ENCODE assay signal across 26 mouse cellular contexts in the genomic region with DNA sequence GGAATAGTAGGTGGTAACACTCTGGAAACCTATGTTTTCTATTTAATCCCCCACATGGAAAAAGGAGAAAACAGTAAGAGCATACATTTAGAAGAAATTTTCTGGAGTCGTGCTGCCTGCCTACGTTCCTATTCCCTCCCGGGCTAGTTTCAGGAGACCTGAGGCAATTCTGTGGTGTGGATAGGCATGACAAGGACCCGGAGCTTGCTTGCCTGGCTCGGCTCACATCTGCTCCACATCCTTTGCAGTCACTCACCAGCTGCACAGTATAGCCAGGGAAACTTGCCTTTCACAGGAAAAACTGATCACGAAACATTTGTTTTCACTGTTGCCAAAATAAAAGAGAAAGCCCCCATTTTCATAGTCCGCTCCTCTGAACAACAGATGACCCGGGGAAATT.
DNase-seq lines count a peak whose midpoint lies in the region; ATAC-seq lines count a peak whose summit lies in the region.
"Had no signal": no experiment of that assay in that cellular context is flagged by ENCODE, and none has a peak within 500 bp of the region (broad histone marks: within the 10 kb centered on the region; RNA-seq: fewer than 3 reads in every experiment).

No protein-coding gene starts in this region.

- 67% methylated on average over 8 of the region's 8 CpGs for WGBS in embryonic facial prominence, embryonic 11.5 days
- 70% methylated on average over 8 of the region's 8 CpGs for WGBS in embryonic facial prominence, embryonic 10.5 days
- 40% methylated on average over 8 of the region's 8 CpGs for WGBS in embryonic facial prominence, embryonic 14.5 days
- WGBS in forebrain, embryonic 11.5 days = 84% methylated on average over 8 of the region's 8 CpGs

- no peaks in the 10 kb centered on the region for H3K4me1 ChIP-seq in embryonic facial prominence, embryonic 11.5 days (ENCODE audit: control insufficient read depth, insufficient read depth, low read length)
- H3K4me1 ChIP-seq in embryonic facial prominence, embryonic 10.5 days = peaks cover 10% of the 10 kb centered on the region
- H3K4me1 ChIP-seq in embryonic facial prominence, embryonic 14.5 days (ENCODE audit: control insufficient read depth, insufficient read depth, low read length) = no peaks in the 10 kb centered on the region
- peaks cover 6% of the 10 kb centered on the region; the same call in 1 of the 2 replicates for H3K4me1 ChIP-seq in forebrain, embryonic 11.5 days (replicated peaks; ENCODE audit: control insufficient read depth, insufficient read depth, low read length)
- H3K4me1 ChIP-seq: heart, embryonic 12.5 days; heart, embryonic 15.5 days had no signal

- H3K36me3 ChIP-seq in embryonic facial prominence, embryonic 11.5 days (replicated peaks; ENCODE audit: control insufficient read depth, insufficient read depth, low read depth, low read length) = no peaks in the 10 kb centered on the region
- H3K36me3 ChIP-seq in embryonic facial prominence, embryonic 10.5 days (replicated peaks) = peaks cover 5% of the 10 kb centered on the region; the same call in 1 of the 2 replicates
- peaks cover 4% of the 10 kb centered on the region; the same call in 1 of the 2 replicates for H3K36me3 ChIP-seq in embryonic facial prominence, embryonic 14.5 days (ENCODE audit: control insufficient read depth, insufficient read depth, low read length)
- H3K36me3 ChIP-seq in forebrain, embryonic 11.5 days (ENCODE audit: control insufficient read depth, insufficient read depth, low read length) = no peaks in the 10 kb centered on the region; the same call in 1 of the 2 replicates
- H3K36me3 ChIP-seq: G1E; hindbrain, embryonic 15.5 days had no signal

- no peak overlapping the region for H3K27ac ChIP-seq in embryonic facial prominence, embryonic 11.5 days (replicated peaks; ENCODE audit: low read depth, low read length)
- H3K27ac ChIP-seq in embryonic facial prominence, embryonic 10.5 days (replicated peaks) = no peak overlapping the region
- H3K27ac ChIP-seq in embryonic facial prominence, embryonic 14.5 days (replicated peaks; ENCODE audit: low read depth, low read length) = 0 out of 2 replicates have a peak overlapping the region, but pooled peaks have one; percentile 1
- no peak overlapping the region for H3K27ac ChIP-seq in forebrain, embryonic 11.5 days (ENCODE audit: low read depth, low read length)
- H3K27ac ChIP-seq: forebrain, embryonic 13.5 days; heart, embryonic 15.5 days; hindbrain, embryonic 15.5 days had no signal

- DNase-seq in embryonic facial prominence, embryonic 11.5 days (ENCODE audit: low spot score) = peak; percentile 20
- no peak for DNase-seq in embryonic facial prominence, embryonic 10.5 days (ENCODE audit: low spot score)
- DNase-seq in heart, adult 11 months = peak; percentile 61
- no peak for DNase-seq in heart, postnatal 36 days
- peak; percentile 33 for DNase-seq in embryonic facial prominence, embryonic 14.5 days (ENCODE audit: low spot score)
- DNase-seq in forebrain, embryonic 11.5 days (ENCODE audit: low spot score) = no peak
- DNase-seq: adrenal gland, postnatal 10 days; adrenal gland, postnatal 36 days; B cell, adult 2 months; cerebellum, adult 18-20 months; cerebellum, adult 9-10 months; cerebellum, postnatal 14 days; gastrocnemius, postnatal 10 days; heart, adult 18-20 months; heart, postnatal 4 days; kidney, adult 8-10 months had no signal

- intact Hi-C loops in heart, postnatal 36 days (cut with DNase I) = no loop called here

- no peak overlapping the region for H3K9ac ChIP-seq in embryonic facial prominence, embryonic 11.5 days (replicated peaks; ENCODE audit: low read length)
- no peak overlapping the region for H3K9ac ChIP-seq in embryonic facial prominence, embryonic 14.5 days (ENCODE audit: low read depth, low read length)
- no peak overlapping the region for H3K9ac ChIP-seq in forebrain, embryonic 11.5 days (ENCODE audit: low read length)
- H3K9ac ChIP-seq: forebrain, embryonic 13.5 days; heart, embryonic 12.5 days; heart, embryonic 15.5 days; hindbrain, embryonic 15.5 days had no signal

- H3K27me3 ChIP-seq in embryonic facial prominence, embryonic 11.5 days (ENCODE audit: control insufficient read depth, insufficient read depth, low read length) = no peaks in the 10 kb centered on the region
- H3K27me3 ChIP-seq in embryonic facial prominence, embryonic 10.5 days (replicated peaks; ENCODE audit: low read depth, poor library complexity, severe bottlenecking) = no peaks in the 10 kb centered on the region
- H3K27me3 ChIP-seq in embryonic facial prominence, embryonic 14.5 days (replicated peaks; ENCODE audit: control insufficient read depth, insufficient read depth, low read length) = no peaks in the 10 kb centered on the region
- H3K27me3 ChIP-seq in forebrain, embryonic 11.5 days (ENCODE audit: control insufficient read depth, insufficient read depth, low read length) = no peaks in the 10 kb centered on the region
- H3K27me3 ChIP-seq: CH12.LX; forebrain, embryonic 13.5 days; heart, embryonic 12.5 days; heart, embryonic 15.5 days; hindbrain, embryonic 15.5 days; Patski had no signal

- H3K4me3 ChIP-seq in embryonic facial prominence, embryonic 11.5 days (ENCODE audit: low read depth, low read length) = no peak overlapping the region
- H3K4me3 ChIP-seq in embryonic facial prominence, embryonic 10.5 days = no peak overlapping the region
- no peak overlapping the region for H3K4me3 ChIP-seq in embryonic facial prominence, embryonic 14.5 days (ENCODE audit: low read depth, low read length)
- no peak overlapping the region for H3K4me3 ChIP-seq in forebrain, embryonic 11.5 days (ENCODE audit: low read depth, low read length)
- H3K4me3 ChIP-seq: erythroblast, embryonic 14.5 days; forebrain, embryonic 13.5 days; heart, embryonic 12.5 days; heart, embryonic 15.5 days; hindbrain, embryonic 15.5 days had no signal

- H3K4me2 ChIP-seq in embryonic facial prominence, embryonic 11.5 days (ENCODE audit: low read depth, low read length) = no peak overlapping the region
- no peak overlapping the region for H3K4me2 ChIP-seq in embryonic facial prominence, embryonic 14.5 days (ENCODE audit: low read depth, low read length)
- H3K4me2 ChIP-seq in forebrain, embryonic 11.5 days (ENCODE audit: low read depth, low read length, severe bottlenecking) = no peak overlapping the region
- H3K4me2 ChIP-seq: forebrain, embryonic 13.5 days; heart, embryonic 12.5 days; heart, embryonic 15.5 days; hindbrain, embryonic 15.5 days had no signal

- ATAC-seq in embryonic facial prominence, embryonic 11.5 days (replicated peaks; ENCODE audit: insufficient number of reproducible peaks, low FRiP score, low TSS enrichment, low read depth) = no peak
- ATAC-seq in embryonic facial prominence, embryonic 14.5 days (ENCODE audit: low read depth) = no peak
- ATAC-seq in forebrain, embryonic 11.5 days (replicated peaks; ENCODE audit: low FRiP score) = no peak
- ATAC-seq: forebrain, embryonic 13.5 days; forebrain, embryonic 16.5 days; intestine, postnatal 0 days; Patski had no signal

- no peaks in the 10 kb centered on the region for H3K9me3 ChIP-seq in embryonic facial prominence, embryonic 11.5 days (replicated peaks; ENCODE audit: control insufficient read depth, low read length)
- H3K9me3 ChIP-seq in embryonic facial prominence, embryonic 10.5 days = no peaks in the 10 kb centered on the region
- no peaks in the 10 kb centered on the region for H3K9me3 ChIP-seq in embryonic facial prominence, embryonic 14.5 days (ENCODE audit: control insufficient read depth, low read length)
- H3K9me3 ChIP-seq in forebrain, embryonic 11.5 days (ENCODE audit: control insufficient read depth, low read length) = no peaks in the 10 kb centered on the region
- H3K9me3 ChIP-seq: forebrain, embryonic 13.5 days; G1E; heart, embryonic 12.5 days; heart, embryonic 15.5 days; hindbrain, embryonic 15.5 days had no signal

Comparison
In these comparisons a context has a peak if more than half of its experiments do, and no peak if none do; other contexts are left out.
1. DNase-seq: peak in embryonic facial prominence, embryonic 11.5 days (single experiment), heart, adult 11 months (single experiment) and embryonic facial prominence, embryonic 14.5 days (single experiment); none in embryonic facial prominence, embryonic 10.5 days (single experiment), heart, postnatal 36 days (0 of 2) and forebrain, embryonic 11.5 days (single experiment).